16 mouse cellular contexts compared by ENCODE assay signal in genomic region chrX:134635860-134636259, GRCm38 (mm10). TPM values are rescaled to one million over a fixed set of nuclear protein-coding genes. Genes with fewer than 3 reads are reported as not detected.
A peak's percentile ranks its signal among the peaks of the same experiment; 100 is the strongest.
DNase-seq lines count a peak whose midpoint lies in the region; ATAC-seq and TF ChIP-seq lines count a peak whose summit lies in the region.
"Had no signal": no experiment of that assay in that cellular context is flagged by ENCODE, and none has a peak within 500 bp of the region (broad histone marks: within the 10 kb centered on the region; RNA-seq: fewer than 3 reads in every experiment).

No protein-coding gene starts in this region.

- peak; percentile 31; the same call in 1 of the 2 replicates for ATAC-seq in lung, embryonic 16.5 days (ENCODE audit: low read depth)
- peak; percentile 33; the same call in 1 of the 2 replicates for ATAC-seq in intestine, postnatal 0 days
- ATAC-seq: CD4-positive, CD25-positive, alpha-beta regulatory T cell, adult 4 months; forebrain, embryonic 15.5 days had no signal

- peak overlapping the region; percentile 61 for H3K27ac ChIP-seq in lung, embryonic 16.5 days (ENCODE audit: low read length)
- H3K27ac ChIP-seq in intestine, postnatal 0 days (ENCODE audit: low read depth, low read length) = no peak overlapping the region
- H3K27ac ChIP-seq: forebrain, embryonic 15.5 days; hindbrain, embryonic 12.5 days; layer of hippocampus, adult 2 months; liver, embryonic 13.5 days; neural tube, embryonic 12.5 days had no signal

- H3K36me3 ChIP-seq in lung, embryonic 16.5 days (ENCODE audit: control insufficient read depth, insufficient read depth, low read length) = no peaks in the 10 kb centered on the region
- H3K36me3 ChIP-seq in intestine, postnatal 0 days (ENCODE audit: control insufficient read depth, insufficient read depth) = no peaks in the 10 kb centered on the region
- H3K36me3 ChIP-seq: forebrain, embryonic 15.5 days; hindbrain, embryonic 12.5 days; liver, embryonic 13.5 days; neural tube, embryonic 12.5 days had no signal

- no peak overlapping the region for H3K4me3 ChIP-seq in lung, embryonic 16.5 days (ENCODE audit: low read length)
- H3K4me3 ChIP-seq in intestine, postnatal 0 days (ENCODE audit: low read depth, low read length) = no peak overlapping the region
- H3K4me3 ChIP-seq: erythroblast, embryonic 14.5 days; forebrain, embryonic 15.5 days; hindbrain, embryonic 12.5 days; layer of hippocampus, adult 2 months; liver, embryonic 13.5 days; neural tube, embryonic 12.5 days had no signal

- H3K27me3 ChIP-seq in lung, embryonic 16.5 days (ENCODE audit: control insufficient read depth, insufficient read depth, low read depth, low read length) = no peaks in the 10 kb centered on the region
- H3K27me3 ChIP-seq in intestine, postnatal 0 days (replicated peaks; ENCODE audit: control insufficient read depth, insufficient read depth, low read length) = no peaks in the 10 kb centered on the region
- H3K27me3 ChIP-seq: forebrain, embryonic 15.5 days; hindbrain, embryonic 12.5 days; liver, embryonic 13.5 days; neural tube, embryonic 12.5 days had no signal

- H3K9ac ChIP-seq in lung, embryonic 16.5 days (ENCODE audit: low read length) = no peak overlapping the region
- H3K9ac ChIP-seq in intestine, postnatal 0 days (ENCODE audit: low read depth, low read length) = no peak overlapping the region
- H3K9ac ChIP-seq: forebrain, embryonic 15.5 days; hindbrain, embryonic 12.5 days; liver, embryonic 13.5 days; neural tube, embryonic 12.5 days had no signal

- no peaks in the 10 kb centered on the region for H3K9me3 ChIP-seq in lung, embryonic 16.5 days (ENCODE audit: control insufficient read depth, low read length)
- H3K9me3 ChIP-seq in intestine, postnatal 0 days (ENCODE audit: control insufficient read depth) = no peaks in the 10 kb centered on the region
- H3K9me3 ChIP-seq: forebrain, embryonic 15.5 days; hindbrain, embryonic 12.5 days; liver, embryonic 13.5 days; neural tube, embryonic 12.5 days had no signal

- TF ChIP-seq CTCF in intestine, postnatal 0 days (IDR thresholded peaks at IDR 0.05; ENCODE audit: low read depth) = no peak

- WGBS in lung, embryonic 16.5 days = 40% methylated on average over 3 of the region's 3 CpGs
- WGBS in intestine, postnatal 0 days = 41% methylated on average over 3 of the region's 3 CpGs

- DNase-seq in kidney, adult 9 months = peak; percentile 24
- no peak for DNase-seq in kidney, adult 11 months
- DNase-seq in lung, postnatal 14 days = no peak
- DNase-seq in yolk sac, embryonic 10.5 days (ENCODE audit: low spot score) = peak; percentile 9
- no peak for DNase-seq in right cerebral cortex, postnatal 14 days
- DNase-seq: cerebellum, postnatal 36 days; gastrocnemius, postnatal 36 days; liver, embryonic 13.5 days had no signal

- no peaks in the 10 kb centered on the region for H3K4me1 ChIP-seq in lung, embryonic 16.5 days (replicated peaks; ENCODE audit: control insufficient read depth, insufficient read depth, low read length)
- no peaks in the 10 kb centered on the region for H3K4me1 ChIP-seq in intestine, postnatal 0 days (replicated peaks; ENCODE audit: control insufficient read depth, insufficient read depth, low read length)
- H3K4me1 ChIP-seq: forebrain, embryonic 15.5 days; hindbrain, embryonic 12.5 days; liver, embryonic 13.5 days; neural tube, embryonic 12.5 days had no signal

- no peak overlapping the region for H3K4me2 ChIP-seq in lung, embryonic 16.5 days (ENCODE audit: low read depth, low read length)
- H3K4me2 ChIP-seq in intestine, postnatal 0 days (replicated peaks; ENCODE audit: low read depth) = no peak overlapping the region
- H3K4me2 ChIP-seq: forebrain, embryonic 15.5 days; hindbrain, embryonic 12.5 days; liver, embryonic 13.5 days; neural tube, embryonic 12.5 days had no signal

RNA-seq across cellular contexts. Expression of gene Hnrnph2, which starts 34.9 kb away (rescaled TPM):
- 160 and 172 TPM in 2 replicates for polyA plus RNA-seq in lung, embryonic 16.5 days (2015; fragmentation: Nextera tagmentation; extraction: Ambion mirVana)
- polyA plus RNA-seq in intestine, postnatal 0 days (2015; fragmentation: Nextera tagmentation; extraction: Ambion mirVana) = 81.7 and 88.7 TPM in 2 replicates

RNA-seq across cellular contexts. Expression of gene Gla, which starts 34.9 kb away (rescaled TPM):
- polyA plus RNA-seq in lung, embryonic 16.5 days (2015; fragmentation: Nextera tagmentation; extraction: Ambion mirVana) = 6.9 TPM in 2 replicates
- 25.9 and 26.2 TPM in 2 replicates for polyA plus RNA-seq in intestine, postnatal 0 days (2015; fragmentation: Nextera tagmentation; extraction: Ambion mirVana)

RNA-seq across cellular contexts. Expression of gene Rpl36a, which starts 50.4 kb away (rescaled TPM):
- polyA plus RNA-seq in lung, embryonic 16.5 days (2015; fragmentation: Nextera tagmentation; extraction: Ambion mirVana) = 359 and 439 TPM in 2 replicates
- polyA plus RNA-seq in intestine, postnatal 0 days (2015; fragmentation: Nextera tagmentation; extraction: Ambion mirVana) = 308 and 311 TPM in 2 replicates

RNA-seq across cellular contexts. Expression of gene Armcx4, which starts 50.5 kb away (rescaled TPM):
- polyA plus RNA-seq in lung, embryonic 16.5 days (2015; fragmentation: Nextera tagmentation; extraction: Ambion mirVana) = 5.0 and 5.3 TPM in 2 replicates
- 1.2 and 1.4 TPM in 2 replicates for polyA plus RNA-seq in intestine, postnatal 0 days (2015; fragmentation: Nextera tagmentation; extraction: Ambion mirVana)
- polyA plus RNA-seq: erythroblast, embryonic 14.5 days had no signal

RNA-seq across cellular contexts. Expression of gene Btk, which starts 52.5 kb away (rescaled TPM):
- 1.9 and 2.1 TPM in 2 replicates for polyA plus RNA-seq in lung, embryonic 16.5 days (2015; fragmentation: Nextera tagmentation; extraction: Ambion mirVana)
- polyA plus RNA-seq in intestine, postnatal 0 days (2015; fragmentation: Nextera tagmentation; extraction: Ambion mirVana) = 0.81 and 0.83 TPM in 2 replicates

Comparison
In these comparisons a context has a peak if more than half of its experiments do, and no peak if none do; other contexts are left out.
1. DNase-seq: peak in kidney, adult 9 months (single experiment) and yolk sac, embryonic 10.5 days (single experiment); none in kidney, adult 11 months (single experiment), lung, postnatal 14 days (single experiment) and right cerebral cortex, postnatal 14 days (single experiment).